Mouse (Mus musculus) heart, adult 2 months (tissue): Measurements from ENCODE around the gene Gm16434. TPM values are rescaled to one million over a fixed set of nuclear protein-coding genes. Genes with fewer than 3 reads are reported as not detected.
"Not testable (repeated sequence)": the region's sequence is repeated elsewhere in the genome, so short reads cannot be mapped to it uniquely, and the experiment has no call there.

Experiments used
- DNase-seq, 2 experiments: peaks; one replicate each; pipeline ENCODE4 v3.0.0; 2021
- H3K27ac ChIP-seq: fragments of 200-600 bp; 2 replicates; pipeline ENCODE4 v1.8.1; 2022
- H3K27me3 ChIP-seq: fragments of 200-500 bp; 2 replicates; pipeline ENCODE4 v1.6.1; 2012; ENCODE audit warnings: mild to moderate bottlenecking, low read length, inconsistent platforms, mixed read lengths; ENCODE audit not compliant: control insufficient read depth, insufficient read depth
- H3K36me3 ChIP-seq: fragments of 200-500 bp; 2 replicates; pipeline ENCODE4 v1.6.1; 2012; ENCODE audit warnings: low read length, inconsistent platforms; ENCODE audit not compliant: control insufficient read depth, insufficient read depth
- H3K4me1 ChIP-seq: fragments of 200-500 bp; 2 replicates; pipeline ENCODE4 v1.6.1; 2011; ENCODE audit warnings: low read length; ENCODE audit not compliant: control insufficient read depth, insufficient read depth
- H3K4me3 ChIP-seq: fragments of 200-600 bp; 2 replicates; pipeline ENCODE4 v1.8.1; 2022
- H3K79me2 ChIP-seq: fragments of 200-500 bp; replicated peaks from 2 replicates; pipeline ENCODE4 v1.6.1; 2012; ENCODE audit warnings: mild to moderate bottlenecking, inconsistent platforms, low read length, moderate library complexity, mixed read lengths; ENCODE audit not compliant: control insufficient read depth, insufficient read depth
- H3K9ac ChIP-seq: fragments of 200-500 bp; 2 replicates; pipeline ENCODE4 v1.6.1; 2012; ENCODE audit warnings: low read depth, mild to moderate bottlenecking, control low read depth, inconsistent platforms, low read length, mixed read lengths
- CTCF ChIP-seq: fragments of 200-600 bp; IDR thresholded peaks from 2 replicates; pipeline ENCODE4 v1.8.1; 2022; ENCODE audit warnings: antibody characterized with exemption, mild to moderate bottlenecking, moderate library complexity
- WGBS: fragments of 180-500 bp; shearing (Covaris S2); methylation state at CpG from one replicate; pipeline ENCODE4 v1.1.7; 2018; 5-methylcytosine and 5-hydroxymethylcytosine counted together
- intact Hi-C: fragments of 180-260 bp; cut with DNase I; formaldehyde crosslinking; loops from one replicate; pipeline ENCODE4 v1.15.1; 2025
- long read RNA-seq: library from polyadenylated mRNA; stranded (forward); transcript quantifications from one replicate; pipeline ENCODE4 v2.0.0, GENCODE M21; 2021
- polyA plus RNA-seq: library from polyadenylated mRNA; depleted of rRNA; stranded (reverse); fragments of >200 nt; gene quantifications from 2 replicates; pipeline ENCODE4 v1.2.3, GENCODE M21; 2012; rRNA removed
- total RNA-seq, 2 experiments: library from RNA; stranded (reverse); gene quantifications; 2 replicates each; pipeline ENCODE4 v1.2.3; 2021

Gm16434 gene
- total RNA-seq (not detected), polyA plus RNA-seq (not detected in 2 replicates)
- long read RNA-seq, result 0 reads

GRCm38 (mm10) chr14:7194440-7194839, at the start of gene Gm16434:
TSS of gene Gm16434 (minus strand) at chr14:7194540.
- H3K36me3 ChIP-seq, intact Hi-C loops, H3K27me3 ChIP-seq, H3K79me2 ChIP-seq, H3K9ac ChIP-seq, H3K27ac ChIP-seq, DNase-seq, H3K4me3 ChIP-seq, H3K4me1 ChIP-seq: not testable (repeated sequence)
- WGBS, result no CpG with 5 or more reads among the region's 2 CpGs

GRCm38 (mm10) chr14:7243498-7243897, 49.2 kb upstream of the Gm16434 start:
- DNase-seq, result peak; percentile 2 to 17
- H3K36me3 ChIP-seq, result not testable (repeated sequence)

GRCm38 (mm10) chr14:7200070-7200469, 5.7 kb upstream of the Gm16434 start:
- H3K27ac ChIP-seq, H3K4me1 ChIP-seq, H3K27me3 ChIP-seq, H3K36me3 ChIP-seq, H3K79me2 ChIP-seq, H3K9ac ChIP-seq, H3K4me3 ChIP-seq, intact Hi-C loops: not testable (repeated sequence)
- WGBS, result 39% methylated on average over 2 of the region's 3 CpGs
- peak; percentile 14 to 22 for DNase-seq

More at GRCm38 (mm10) chr14:7243498-7243897, 49.2 kb upstream of the Gm16434 start:
- H3K4me1 ChIP-seq, H3K9ac ChIP-seq, H3K27me3 ChIP-seq, intact Hi-C loops, H3K4me3 ChIP-seq, H3K79me2 ChIP-seq, H3K27ac ChIP-seq: not testable (repeated sequence)
- peak; percentile 57 for TF ChIP-seq CTCF
- WGBS, result 11% methylated on average over 7 of the region's 10 CpGs

- H3K27ac ChIP-seq, H3K27me3 ChIP-seq, H3K4me1 ChIP-seq, H3K36me3 ChIP-seq, H3K79me2 ChIP-seq, intact Hi-C loops, H3K4me3 ChIP-seq, H3K9ac ChIP-seq: not testable (repeated sequence)
- DNase-seq, result peak; percentile 5 to 12
- whole genome bisulfite sequencing, result no CpG with 5 or more reads among the region's 37 CpGs
Observed at GRCm38 (mm10) chr14:7174483-7174971, 19.8 kb downstream of the Gm16434 start, which contains the start of gene Gm3512. TSS of gene Gm3512 (minus strand) at chr14:7174533.

Other genes with a start within 250 kb of the Gm16434 start
- gene Gm6356, start 220.7 kb downstream of the Gm16434 start, total RNA-seq, result not detected
- not detected in 2 replicates for gene Gm6356, start 220.7 kb downstream of the Gm16434 start, polyA plus RNA-seq
- gene Gm10406, start 167.1 kb downstream of the Gm16434 start, total RNA-seq, result not detected
- 0.33 TPM in 1 of 2 replicates, not detected in the other for gene Gm10406, start 167.1 kb downstream of the Gm16434 start, polyA plus RNA-seq
- not detected for gene Gm3685, start 149.6 kb downstream of the Gm16434 start, total RNA-seq
- not detected in 2 replicates for gene Gm3685, start 149.6 kb downstream of the Gm16434 start, polyA plus RNA-seq
- gene Gm3696, start 93.9 kb downstream of the Gm16434 start, total RNA-seq, result under 1 TPM in 1 of 2 experiments, not detected in 1; 0.30 TPM
- not detected in 2 replicates for gene Gm3696, start 93.9 kb downstream of the Gm16434 start, polyA plus RNA-seq
- gene Gm6676, start 69.1 kb downstream of the Gm16434 start, total RNA-seq, result not detected
- gene Gm6676, start 69.1 kb downstream of the Gm16434 start, polyA plus RNA-seq, result not detected in 2 replicates
- gene Gm3512, start 20.0 kb downstream of the Gm16434 start, total RNA-seq, result under 1 TPM in 1 of 2 experiments, not detected in 1; 0.11 TPM
- gene Gm3512, start 20.0 kb downstream of the Gm16434 start, polyA plus RNA-seq, result 0.21 TPM in 1 of 2 replicates, not detected in the other
- gene Gm3727, start 70.2 kb upstream of the Gm16434 start, total RNA-seq, result not detected
- not detected in 2 replicates for gene Gm3727, start 70.2 kb upstream of the Gm16434 start, polyA plus RNA-seq
- gene Gm3739, start 120.5 kb upstream of the Gm16434 start, total RNA-seq, result under 1 TPM in 1 of 2 experiments, not detected in 1; 0.16 TPM
- 0.18 TPM in 1 of 2 replicates, not detected in the other for gene Gm3739, start 120.5 kb upstream of the Gm16434 start, polyA plus RNA-seq
- gene Gm5797, start 137.9 kb upstream of the Gm16434 start, total RNA-seq, result not detected
- gene Gm5797, start 137.9 kb upstream of the Gm16434 start, polyA plus RNA-seq, result not detected in 2 replicates
- not detected for gene Gm8374, start 170.6 kb upstream of the Gm16434 start, total RNA-seq
- gene Gm8374, start 170.6 kb upstream of the Gm16434 start, polyA plus RNA-seq, result not detected in 2 replicates